Mouse (Mus musculus) CH12.LX (cell line): Measurements from ENCODE around the gene Adra2b. TPM values are rescaled to one million over a fixed set of nuclear protein-coding genes. Genes with fewer than 3 reads are reported as not detected.

Source experiments
- DNase-seq: peaks from one replicate; pipeline ENCODE4 v3.0.0-alpha.2; 2013; ENCODE audit errors: extremely low read depth
- H3K27ac ChIP-seq: 2 replicates; pipeline ENCODE4 v1.5.1; 2012; ENCODE audit warnings: low read depth, mild to moderate bottlenecking, control low read depth, moderate library complexity; ENCODE audit not compliant: insufficient read depth
- H3K27me3 ChIP-seq: replicated peaks from 2 replicates; pipeline ENCODE3; 2012; ENCODE audit warnings: inconsistent platforms
- H3K36me3 ChIP-seq, 2 experiments: replicated peaks in 1 of 2; 2 replicates each; pipeline versions ENCODE3 to v1.6.1; 2012; ENCODE audit warnings: inconsistent platforms in 1 of 2, low read length in 1 of 2, mild to moderate bottlenecking in 1 of 2, mixed read lengths in 1 of 2, moderate library complexity in 1 of 2; ENCODE audit not compliant: control insufficient read depth in 1 of 2, insufficient read depth in 1 of 2
- H3K4me1 ChIP-seq, 2 experiments: 2 replicates each; pipeline ENCODE4 v1.6.1; 2012; ENCODE audit warnings: inconsistent platforms in 1 of 2, moderate library complexity in 1 of 2; ENCODE audit not compliant: insufficient read depth in 2 of 2, control insufficient read depth in 1 of 2
- H3K4me2 ChIP-seq: 2 replicates; pipeline ENCODE4 v1.6.1; 2012; ENCODE audit warnings: low read depth, mild to moderate bottlenecking, control low read depth; ENCODE audit not compliant: poor library complexity, insufficient read depth, severe bottlenecking
- H3K4me3 ChIP-seq, 3 experiments: fragments of 150-350 bp in 1 of 3; sonication (generic) in 1 of 3; replicated peaks in 1 of 3; 2 replicates each; pipeline versions ENCODE3 to v1.5.1; 2011 to 2012; ENCODE audit warnings: low read depth in 2 of 3, low read length in 2 of 3, mild to moderate bottlenecking in 2 of 3, moderate library complexity in 2 of 3, control low read depth in 1 of 3, improper control_type of control experiment in 1 of 3, inconsistent platforms in 1 of 3, mixed read lengths in 1 of 3; ENCODE audit not compliant: poor library complexity in 1 of 3
- H3K79me2 ChIP-seq: replicated peaks from 2 replicates; pipeline ENCODE4 v1.6.1; 2012; ENCODE audit warnings: mild to moderate bottlenecking, moderate library complexity; ENCODE audit not compliant: control insufficient read depth, poor library complexity, insufficient read depth, severe bottlenecking; ENCODE audit errors: extremely low read depth
- H3K9ac ChIP-seq: 2 replicates; pipeline ENCODE4 v1.6.1; 2012; ENCODE audit warnings: low read depth, mild to moderate bottlenecking, control low read depth, moderate library complexity; ENCODE audit not compliant: insufficient read depth
- H3K9me3 ChIP-seq: replicated peaks from 2 replicates; pipeline ENCODE3; 2012; ENCODE audit warnings: low read length, inconsistent platforms, mixed read lengths
- BHLHE40 ChIP-seq: IDR thresholded peaks from 2 replicates; pipeline ENCODE4 v1.6.1; 2011; ENCODE audit warnings: mild to moderate bottlenecking, low read depth, low read length, improper control_type of control experiment
- CHD1 ChIP-seq: IDR thresholded peaks from 2 replicates; pipeline ENCODE4 v1.6.1; 2012; ENCODE audit warnings: low read depth, low read length, improper control_type of control experiment, inconsistent platforms
- CHD2 ChIP-seq: IDR thresholded peaks from 2 replicates; pipeline ENCODE4 v1.6.1; 2011; ENCODE audit warnings: low read length, improper control_type of control experiment
- CTCF ChIP-seq, 2 experiments: IDR thresholded peaks in 1 of 2; conservative IDR thresholded peaks in 1 of 2; 2 replicates each; pipeline ENCODE4 v1.5.1; 2011 to 2012; ENCODE audit warnings: low read depth in 2 of 2, low read length in 2 of 2, improper control_type of control experiment in 1 of 2, inconsistent platforms in 1 of 2, mild to moderate bottlenecking in 1 of 2, moderate library complexity in 1 of 2
- E2F4 ChIP-seq: IDR thresholded peaks from 2 replicates; pipeline ENCODE4 v1.6.1; 2011; ENCODE audit warnings: low read depth, low read length, improper control_type of control experiment; ENCODE audit not compliant: insufficient replicate concordance
- ELF1 ChIP-seq: IDR thresholded peaks from 2 replicates; pipeline ENCODE4 v1.6.1; 2014; ENCODE audit warnings: low read depth, mild to moderate bottlenecking, inconsistent platforms, low read length, improper control_type of control experiment
- EP300 ChIP-seq: IDR thresholded peaks from 2 replicates; pipeline ENCODE4 v1.6.1; 2011; ENCODE audit warnings: low read length, improper control_type of control experiment
- ETS1 ChIP-seq: conservative IDR thresholded peaks from 2 replicates; pipeline ENCODE4 v1.6.1; 2012; ENCODE audit warnings: low read depth, mild to moderate bottlenecking, inconsistent platforms, low read length, improper control_type of control experiment, moderate library complexity
- GABPA ChIP-seq: IDR thresholded peaks from 2 replicates; pipeline ENCODE4 v1.6.1; 2012; ENCODE audit warnings: low read depth, low read length, improper control_type of control experiment, inconsistent platforms; ENCODE audit not compliant: insufficient replicate concordance
- HCFC1 ChIP-seq: IDR thresholded peaks from 2 replicates; pipeline ENCODE4 v1.6.1; 2012; ENCODE audit warnings: low read depth, mild to moderate bottlenecking, inconsistent platforms, low read length, improper control_type of control experiment
- IRF4 ChIP-seq: IDR thresholded peaks from 2 replicates; pipeline ENCODE4 v1.6.1; 2014; ENCODE audit warnings: low read depth, mild to moderate bottlenecking, inconsistent platforms, low read length, improper control_type of control experiment
- JUN ChIP-seq: IDR thresholded peaks from 2 replicates; pipeline ENCODE4 v1.6.1; 2011; ENCODE audit warnings: low read depth, mild to moderate bottlenecking, low read length, improper control_type of control experiment, moderate library complexity; ENCODE audit not compliant: insufficient read depth
- JUND ChIP-seq: conservative IDR thresholded peaks from 2 replicates; pipeline ENCODE4 v1.6.1; 2011; ENCODE audit warnings: low read depth, low read length, improper control_type of control experiment
- KAT2A ChIP-seq: IDR thresholded peaks from 2 replicates; pipeline ENCODE4 v1.6.1; 2012; ENCODE audit warnings: low read length, improper control_type of control experiment, inconsistent platforms; ENCODE audit not compliant: insufficient replicate concordance
- MAFK ChIP-seq: IDR thresholded peaks from 2 replicates; pipeline ENCODE4 v1.6.1; 2011; ENCODE audit warnings: low read length, improper control_type of control experiment; ENCODE audit not compliant: insufficient replicate concordance
- MAX ChIP-seq: IDR thresholded peaks from 2 replicates; pipeline ENCODE4 v1.6.1; 2011; ENCODE audit warnings: low read length, improper control_type of control experiment
- MAZ ChIP-seq: IDR thresholded peaks from 2 replicates; pipeline ENCODE4 v1.6.1; 2012; ENCODE audit warnings: low read depth, mild to moderate bottlenecking, inconsistent platforms, low read length, improper control_type of control experiment, moderate library complexity
- MEF2A ChIP-seq: IDR thresholded peaks from 2 replicates; pipeline ENCODE4 v1.6.1; 2014; ENCODE audit warnings: low read depth, mild to moderate bottlenecking, inconsistent platforms, low read length, improper control_type of control experiment, borderline replicate concordance
- MYC ChIP-seq: IDR thresholded peaks from 2 replicates; pipeline ENCODE4 v1.6.1; 2011; ENCODE audit warnings: low read depth, mild to moderate bottlenecking, improper control_type of control experiment, low read length
- NELFE ChIP-seq: IDR thresholded peaks from 2 replicates; pipeline ENCODE4 v1.6.1; 2011; ENCODE audit warnings: low read depth, low read length, improper control_type of control experiment
- NRF1 ChIP-seq: IDR thresholded peaks from 2 replicates; pipeline ENCODE4 v1.6.1; 2014; ENCODE audit warnings: low read depth, mild to moderate bottlenecking, inconsistent platforms, low read length, improper control_type of control experiment, moderate library complexity
- PAX5 ChIP-seq: IDR thresholded peaks from 2 replicates; pipeline ENCODE4 v1.6.1; 2012; ENCODE audit warnings: low read length, inconsistent platforms, mixed read lengths
- POLR2A ChIP-seq: IDR thresholded peaks from 2 replicates; pipeline ENCODE4 v1.6.1; 2011; ENCODE audit warnings: low read depth, mild to moderate bottlenecking, improper control_type of control experiment, low read length
- POLR2AphosphoS2 ChIP-seq: IDR thresholded peaks from 2 replicates; pipeline ENCODE4 v1.6.1; 2011; ENCODE audit warnings: low read depth, low read length, improper control_type of control experiment
- RAD21 ChIP-seq: IDR thresholded peaks from 2 replicates; pipeline ENCODE4 v1.6.1; 2011; ENCODE audit warnings: low read depth, mild to moderate bottlenecking, low read length, improper control_type of control experiment, moderate library complexity
- RCOR1 ChIP-seq: conservative IDR thresholded peaks from 2 replicates; pipeline ENCODE4 v1.6.1; 2012; ENCODE audit warnings: low read depth, mild to moderate bottlenecking, inconsistent platforms, low read length, improper control_type of control experiment
- SIN3A ChIP-seq: IDR thresholded peaks from 2 replicates; pipeline ENCODE4 v1.6.1; 2012; ENCODE audit warnings: low read length, improper control_type of control experiment, inconsistent platforms
- SMC3 ChIP-seq: IDR thresholded peaks from 2 replicates; pipeline ENCODE4 v1.6.1; 2011; ENCODE audit warnings: low read depth, low read length, improper control_type of control experiment
- TBP ChIP-seq: conservative IDR thresholded peaks from 2 replicates; pipeline ENCODE4 v1.6.1; 2011; ENCODE audit warnings: low read depth, low read length, improper control_type of control experiment
- TCF12 ChIP-seq: IDR thresholded peaks from 2 replicates; pipeline ENCODE4 v1.6.1; 2014; ENCODE audit warnings: low read depth, mild to moderate bottlenecking, inconsistent platforms, low read length, improper control_type of control experiment
- UBTF ChIP-seq: IDR thresholded peaks from 2 replicates; pipeline ENCODE4 v1.6.1; 2012; ENCODE audit warnings: low read depth, mild to moderate bottlenecking, inconsistent platforms, low read length, improper control_type of control experiment, moderate library complexity
- USF1 ChIP-seq: IDR thresholded peaks from 2 replicates; pipeline ENCODE4 v1.6.1; 2014; ENCODE audit warnings: low read depth, mild to moderate bottlenecking, inconsistent platforms, low read length, improper control_type of control experiment
- USF2 ChIP-seq: conservative IDR thresholded peaks from 2 replicates; pipeline ENCODE4 v1.6.1; 2011; ENCODE audit warnings: low read depth, low read length, improper control_type of control experiment
- ZC3H11A ChIP-seq: IDR thresholded peaks from 2 replicates; pipeline ENCODE4 v1.6.1; 2012; ENCODE audit warnings: low read depth, mild to moderate bottlenecking, inconsistent platforms, low read length, improper control_type of control experiment
- ZKSCAN1 ChIP-seq: IDR thresholded peaks from 2 replicates; pipeline ENCODE4 v1.6.1; 2012; ENCODE audit warnings: low read depth, inconsistent platforms, low read length, improper control_type of control experiment, borderline replicate concordance
- ZMIZ1 ChIP-seq: IDR thresholded peaks from 2 replicates; pipeline ENCODE4 v1.6.1; 2012; ENCODE audit warnings: low read depth, mild to moderate bottlenecking, inconsistent platforms, low read length, improper control_type of control experiment
- ZNF384 ChIP-seq: IDR thresholded peaks from 2 replicates; pipeline ENCODE4 v1.6.1; 2012; ENCODE audit warnings: low read depth, low read length, improper control_type of control experiment, inconsistent platforms
- dilution Hi-C: fragments of 300-500 bp; cut with MboI; formaldehyde crosslinking; loops from 2 replicates; pipeline ENCODE4 v1.14.3; 2020; ENCODE audit warnings: low sequenced_read_pairs; ENCODE audit not compliant: extremely low pct_unique_long_range_greater_than_20kb, extremely low pct_ligation_motif_present
- in situ Hi-C: fragments of 300-500 bp; cut with MboI; formaldehyde crosslinking; loops from 3 replicates; pipeline ENCODE4 v1.14.3; 2019; ENCODE audit warnings: low sequenced_read_pairs, low pct_ligation_motif_present, low pct_unique_long_range_greater_than_20kb, mixed read lengths
- polyA plus RNA-seq: library from polyadenylated mRNA; unstranded; fragments of >175 nt; gene quantifications from 2 replicates; pipeline ENCODE4 v1.2.1, GENCODE M21; 2012; ENCODE audit warnings: low read depth; ENCODE audit not compliant: insufficient read length
- total RNA-seq, 2 experiments: library from RNA; depleted of rRNA; stranded (reverse); fragments of 300-350 nt in 1 of 2; fragments of >200 nt in 1 of 2; gene quantifications; 2 replicates each; pipeline ENCODE4 v1.2.3; 2012 to 2014

Gene Adra2b
- total and polyA plus RNA-seq, 3 experiments, result 0.08 TPM; not detected in 2

GRCm38 (mm10) chr2:127322671-127323285 is 40.2 kb upstream of the Adra2b start (continued):
- TF ChIP-seq ZNF384, result no peak
- TF ChIP-seq MYC, result no peak
- peak; percentile 55 for TF ChIP-seq BHLHE40
- TF ChIP-seq RAD21, result no peak
- TF ChIP-seq TCF12, result no peak

GRCm38 (mm10) chr2:127323667-127324066 is 39.3 kb upstream of the Adra2b start:
- DNase-seq, result peak; percentile 83
- Histone ChIP-seq H3K36me3 (peaks cover 0 to 22% of the 10 kb centered on the region in 2 experiments), H3K4me1 (peaks cover 41 to 93% of the 10 kb centered on the region in 2 experiments), H3K4me3 (no peak overlapping the region), H3K79me2 (no peaks in the 10 kb centered on the region), H3K4me2 (peak overlapping the region; percentile 6), H3K27me3 (no peaks in the 10 kb centered on the region), H3K9ac (no peak overlapping the region), H3K27ac (peak overlapping the region; percentile 36), H3K9me3 (no peaks in the 10 kb centered on the region)
- in situ Hi-C loops, result no loop called here
- dilution Hi-C loops, result no loop called here
- TF ChIP-seq MAFK, result no peak
- no peak for TF ChIP-seq POLR2AphosphoS2
- TF ChIP-seq NRF1, result no peak
- no peak for TF ChIP-seq ELF1
- no peak for TF ChIP-seq MAX
- no peak for TF ChIP-seq ZKSCAN1
- TF ChIP-seq E2F4, result no peak
- TF ChIP-seq HCFC1, result no peak
- no peak for TF ChIP-seq USF2
- no peak for TF ChIP-seq RAD21
- no peak for TF ChIP-seq MYC
- no peak for TF ChIP-seq POLR2A
- peak; percentile 82 for TF ChIP-seq CHD2
- TF ChIP-seq TCF12, result peak; percentile 63; the same call in 1 of the 2 replicates
- no peak for TF ChIP-seq SMC3
- no peak for TF ChIP-seq RCOR1
- no peak for TF ChIP-seq TBP
- peak; percentile 94 for TF ChIP-seq ETS1
- TF ChIP-seq UBTF, result no peak
- TF ChIP-seq GABPA, result no peak
- no peak for TF ChIP-seq NELFE
- TF ChIP-seq ZNF384, result no peak
- no peak for TF ChIP-seq JUND
- TF ChIP-seq MEF2A, result peak; percentile 63; the same call in 1 of the 2 replicates
- no peak for TF ChIP-seq CHD1
- no peak; the same call in 1 of the 2 replicates for TF ChIP-seq JUN
- TF ChIP-seq PAX5, result no peak
- TF ChIP-seq IRF4, result peak; percentile 81
- no peak for TF ChIP-seq USF1
- peak; percentile 79 for TF ChIP-seq EP300
- TF ChIP-seq BHLHE40, result peak; percentile 73
- no peak for TF ChIP-seq ZC3H11A
- TF ChIP-seq ZMIZ1, result no peak
- TF ChIP-seq SIN3A, result no peak
- 0 out of 2 replicates have a peak, but pooled peaks have one; percentile 60 for TF ChIP-seq KAT2A
- peak; percentile 68 for TF ChIP-seq MAZ
- no peak for TF ChIP-seq CTCF (conservative IDR thresholded peaks at IDR 0.05 in 1 of 2, IDR thresholded peaks at IDR 0.05 in 1 of 2; ENCODE audit: low read depth in 2 of 2, low read length in 2 of 2)
